Mouse (Mus musculus) ES-Bruce4 (cell line): ENCODE results near the gene Zfp408. TPM values are rescaled to one million over a fixed set of nuclear protein-coding genes. Genes with fewer than 3 reads are reported as not detected.

Experiments
- H3K27ac ChIP-seq: 2 replicates; pipeline ENCODE4 v1.5.1; 2012; ENCODE audit warnings: low read length, inconsistent platforms; ENCODE audit not compliant: insufficient read depth
- H3K27me3 ChIP-seq: 2 replicates; pipeline ENCODE4 v1.6.1; 2012; ENCODE audit warnings: mild to moderate bottlenecking, low read length, inconsistent platforms; ENCODE audit not compliant: control insufficient read depth, poor library complexity, insufficient read depth, severe bottlenecking
- H3K36me3 ChIP-seq: 2 replicates; pipeline ENCODE4 v1.6.1; 2012; ENCODE audit warnings: inconsistent platforms, mild to moderate bottlenecking, low read length, moderate library complexity; ENCODE audit not compliant: control insufficient read depth, poor library complexity, insufficient read depth, severe bottlenecking
- H3K4me1 ChIP-seq: one replicate; pipeline ENCODE4 v1.8.1; 2011; ENCODE audit warnings: low read length; ENCODE audit not compliant: control insufficient read depth, insufficient read depth
- H3K4me3 ChIP-seq: 2 replicates; pipeline ENCODE4 v1.5.1; 2011; ENCODE audit warnings: low read depth, mild to moderate bottlenecking, low read length
- H3K9ac ChIP-seq: 2 replicates; pipeline ENCODE4 v1.6.1; 2012; ENCODE audit warnings: low read depth, mild to moderate bottlenecking, inconsistent platforms; ENCODE audit not compliant: poor library complexity, severe bottlenecking
- H3K9me3 ChIP-seq: replicated peaks from 2 replicates; pipeline ENCODE4 v1.6.1; 2012; ENCODE audit warnings: mild to moderate bottlenecking, low read length, inconsistent platforms; ENCODE audit not compliant: control insufficient read depth, poor library complexity, insufficient read depth, severe bottlenecking
- CTCF ChIP-seq: IDR thresholded peaks from one replicate; pipeline ENCODE4 v1.8.1; 2011; ENCODE audit warnings: low read depth, low read length
- EP300 ChIP-seq: IDR thresholded peaks from 2 replicates; pipeline ENCODE4 v1.6.1; 2011; ENCODE audit warnings: low read depth, low read length; ENCODE audit not compliant: insufficient read depth
- POLR2A ChIP-seq: IDR thresholded peaks from one replicate; pipeline ENCODE4 v1.8.1; 2011; ENCODE audit warnings: low read length; ENCODE audit not compliant: insufficient read depth
- polyA plus RNA-seq: library from polyadenylated mRNA; stranded (reverse); fragments of >200 nt; gene quantifications from 2 replicates; pipeline ENCODE4 v1.2.4, GENCODE M21; 2011; ENCODE audit warnings: low read depth; ENCODE audit not compliant: missing spikeins, insufficient read depth, insufficient read length

Zfp408 gene
- polyA plus RNA-seq, 1 experiment: 14.9 TPM

GRCm38 (mm10) chr2:91670038-91670437 lies 20.4 kb upstream of the Zfp408 start:
- TF ChIP-seq POLR2A (no peak), EP300 (no peak), CTCF (no peak)
- Histone ChIP-seq H3K4me1 (no peaks in the 10 kb centered on the region), H3K9ac (no peak overlapping the region), H3K27ac (no peak overlapping the region), H3K4me3 (no peak overlapping the region), H3K27me3 (no peaks in the 10 kb centered on the region), H3K9me3 (no peaks in the 10 kb centered on the region), H3K36me3 (0 out of 2 replicates have a peak, but pooled peaks cover 4% of the 10 kb centered on the region)

GRCm38 (mm10) chr2:91669326-91669725 lies 19.7 kb upstream of the Zfp408 start:
- Histone ChIP-seq H3K36me3 (0 out of 2 replicates have a peak, but pooled peaks cover 4% of the 10 kb centered on the region), H3K4me1 (no peaks in the 10 kb centered on the region)

GRCm38 (mm10) chr2:91667747-91668146 lies 18.2 kb upstream of the Zfp408 start:
- no peak overlapping the region for H3K27ac ChIP-seq
- H3K9me3 ChIP-seq: no peaks in the 10 kb centered on the region
- H3K36me3 ChIP-seq: 0 out of 2 replicates have a peak, but pooled peaks cover 4% of the 10 kb centered on the region
- H3K27me3 ChIP-seq: no peaks in the 10 kb centered on the region
- H3K9ac ChIP-seq: no peak overlapping the region
- no peaks in the 10 kb centered on the region for H3K4me1 ChIP-seq
- no peak for TF ChIP-seq POLR2A
- no peak for TF ChIP-seq CTCF
- no peak for TF ChIP-seq EP300
- no peak overlapping the region for H3K4me3 ChIP-seq

More at GRCm38 (mm10) chr2:91669326-91669725, 19.7 kb upstream of the Zfp408 start:
- H3K9me3 ChIP-seq: no peaks in the 10 kb centered on the region
- TF ChIP-seq EP300 (no peak), POLR2A (no peak), CTCF (no peak)
- H3K27ac ChIP-seq: no peak overlapping the region
- no peak overlapping the region for H3K4me3 ChIP-seq
- no peak overlapping the region for H3K9ac ChIP-seq
- no peaks in the 10 kb centered on the region for H3K27me3 ChIP-seq

- H3K4me3 ChIP-seq: no peak overlapping the region
- H3K9ac ChIP-seq: no peak overlapping the region
- TF ChIP-seq CTCF (no peak), EP300 (no peak), POLR2A (no peak)
- no peak overlapping the region for H3K27ac ChIP-seq
- H3K36me3 ChIP-seq: 0 out of 2 replicates have a peak, but pooled peaks cover 4% of the 10 kb centered on the region
- H3K27me3 ChIP-seq: no peaks in the 10 kb centered on the region
- H3K4me1 ChIP-seq: no peaks in the 10 kb centered on the region
- H3K9me3 ChIP-seq: no peaks in the 10 kb centered on the region
Observed at GRCm38 (mm10) chr2:91666386-91666910, 16.9 kb upstream of the Zfp408 start.

GRCm38 (mm10) chr2:91664780-91665179 lies 15.2 kb upstream of the Zfp408 start:
- Histone ChIP-seq H3K4me1 (no peaks in the 10 kb centered on the region), H3K36me3 (0 out of 2 replicates have a peak, but pooled peaks cover 2% of the 10 kb centered on the region)

GRCm38 (mm10) chr2:91660981-91661380 lies 11.4 kb upstream of the Zfp408 start:
- Histone ChIP-seq H3K36me3 (no peaks in the 10 kb centered on the region), H3K9ac (no peak overlapping the region), H3K4me1 (no peaks in the 10 kb centered on the region), H3K27ac (no peak overlapping the region), H3K4me3 (no peak overlapping the region), H3K9me3 (no peaks in the 10 kb centered on the region), H3K27me3 (no peaks in the 10 kb centered on the region)
- TF ChIP-seq POLR2A (no peak), CTCF (no peak), EP300 (no peak)

More at GRCm38 (mm10) chr2:91664780-91665179, 15.2 kb upstream of the Zfp408 start:
- H3K27me3 ChIP-seq: no peaks in the 10 kb centered on the region
- no peak overlapping the region for H3K9ac ChIP-seq
- no peak overlapping the region for H3K4me3 ChIP-seq
- no peak overlapping the region for H3K27ac ChIP-seq
- TF ChIP-seq POLR2A (no peak), CTCF (no peak)
- H3K9me3 ChIP-seq: no peaks in the 10 kb centered on the region
